Mouse (Mus musculus) kidney, embryonic 16.5 days (tissue): ENCODE measurements around the gene Glyr1. TPM values are rescaled to one million over a fixed set of nuclear protein-coding genes. Genes with fewer than 3 reads are reported as not detected.

Experiments
- ATAC-seq: fragments of 200-750 bp; cut with Nextera tagmentation; 2 replicates; pipeline ENCODE4 v1.8.0; 2017; ENCODE audit warnings: moderate TSS enrichment; ENCODE audit not compliant: low FRiP score, low TSS enrichment
- H3K27ac ChIP-seq: fragments of 300-500 bp; sonication (generic); 2 replicates; pipeline ENCODE4 v1.5.1; 2014; ENCODE audit warnings: low read length
- H3K27me3 ChIP-seq: fragments of 300-500 bp; sonication (generic); 2 replicates; pipeline ENCODE4 v1.6.1; 2014; ENCODE audit warnings: low read length, control low read depth, mixed read lengths; ENCODE audit not compliant: insufficient read depth
- H3K36me3 ChIP-seq: fragments of 300-500 bp; sonication (generic); 2 replicates; pipeline ENCODE4 v1.6.1; 2014; ENCODE audit warnings: low read length, control low read depth, mixed read lengths; ENCODE audit not compliant: insufficient read depth
- H3K4me1 ChIP-seq: fragments of 300-500 bp; sonication (generic); 2 replicates; pipeline ENCODE4 v1.6.1; 2014; ENCODE audit warnings: low read length, control low read depth, mixed read lengths; ENCODE audit not compliant: insufficient read depth
- H3K4me2 ChIP-seq: fragments of 300-500 bp; sonication (generic); replicated peaks from 2 replicates; pipeline ENCODE4 v1.6.1; 2014; ENCODE audit warnings: low read depth, low read length
- H3K4me3 ChIP-seq: fragments of 300-500 bp; sonication (generic); 2 replicates; pipeline ENCODE4 v1.5.1; 2014; ENCODE audit warnings: mild to moderate bottlenecking, low read length
- H3K9ac ChIP-seq: fragments of 300-500 bp; sonication (generic); replicated peaks from 2 replicates; pipeline ENCODE4 v1.6.1; 2014; ENCODE audit warnings: low read length
- H3K9me3 ChIP-seq: fragments of 300-500 bp; sonication (generic); 2 replicates; pipeline ENCODE4 v1.6.1; 2016; ENCODE audit warnings: low read length, control low read depth
- WGBS: fragments of 180-500 bp; shearing (Covaris S2); extraction: QIAGEN DNeasy Blood & Tissue Kit; methylation state at CpG from one replicate; pipeline ENCODE4 v1.1.7; 2014; 5-methylcytosine and 5-hydroxymethylcytosine counted together
- polyA plus RNA-seq: library from polyadenylated mRNA; unstranded; fragments of >200 nt; fragmentation: Nextera tagmentation; extraction: Ambion mirVana; gene quantifications from 2 replicates; pipeline ENCODE4 v1.2.1, GENCODE M21; 2015

Gene Glyr1
- polyA plus RNA-seq, 1 experiment from 2014 or later, result 176 TPM

DNA sequence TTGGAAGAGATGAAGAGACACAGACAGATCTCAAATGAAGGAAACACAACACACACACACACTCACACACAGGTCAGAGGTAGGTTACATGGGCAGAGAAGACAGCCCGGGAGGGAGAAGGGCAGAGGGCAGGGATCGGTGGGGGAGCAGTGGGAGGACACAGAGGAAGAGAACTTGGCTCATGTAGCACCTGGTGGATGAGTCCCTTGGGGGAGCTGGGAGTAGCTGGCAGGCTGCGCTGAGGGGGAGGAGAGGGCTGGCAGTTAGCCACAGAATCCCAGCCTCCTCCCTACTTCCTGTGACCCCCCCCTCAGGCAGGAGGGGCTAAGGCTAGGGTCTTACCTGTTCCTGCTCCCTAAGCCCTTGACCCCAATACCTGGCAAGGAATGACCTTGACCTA, 52.1 kb downstream of the Glyr1 start, which contains the start of gene Sept12:
Sept12 (minus strand) TSS at position 300 of the 400 bp plus-strand sequence.
- ATAC-seq, result peak; percentile 46; the same call in 1 of the 2 replicates
- Histone ChIP-seq H3K4me2 (no peak within 1 kb of the TSS), H3K36me3 (no peaks in the 10 kb centered on the region), H3K27me3 (no peaks in the 10 kb centered on the region), H3K9me3 (no peaks in the 10 kb centered on the region), H3K9ac (no peak within 1 kb of the TSS), H3K4me3 (no peak within 1 kb of the TSS), H3K27ac (no peak within 1 kb of the TSS), H3K4me1 (0 out of 2 replicates have a peak, but pooled peaks cover 2% of the 10 kb centered on the region)
- 4% methylated on average over 2 of the region's 3 CpGs for WGBS

DNA sequence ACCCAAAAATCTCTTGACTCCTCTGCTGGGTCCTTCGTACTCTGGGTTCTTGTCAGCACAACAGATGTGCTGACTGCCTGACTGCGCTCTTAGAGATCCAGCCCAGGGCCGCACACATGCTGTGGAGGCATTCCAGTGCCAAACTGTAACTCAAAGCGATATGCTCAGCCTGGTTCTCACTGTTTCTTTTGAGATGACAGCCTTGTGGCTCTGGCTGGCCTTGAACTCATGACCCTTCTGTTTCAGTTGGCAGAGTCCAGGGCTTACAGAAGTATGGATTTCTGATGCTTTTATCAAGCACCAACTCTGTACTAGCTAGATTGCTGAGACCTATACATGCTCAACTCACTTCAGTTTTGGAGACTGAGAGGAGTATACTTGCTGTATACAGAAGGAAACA, 56.4 kb downstream of the Glyr1 start:
- Histone ChIP-seq H3K27ac (no peak overlapping the region), H3K9me3 (no peaks in the 10 kb centered on the region), H3K4me2 (no peak overlapping the region), H3K9ac (no peak overlapping the region), H3K4me1 (0 out of 2 replicates have a peak, but pooled peaks cover 2% of the 10 kb centered on the region), H3K36me3 (no peaks in the 10 kb centered on the region), H3K4me3 (no peak overlapping the region), H3K27me3 (no peaks in the 10 kb centered on the region)
- WGBS, result 83% methylated on average over 4 of the region's 4 CpGs
- no peak for ATAC-seq

DNA sequence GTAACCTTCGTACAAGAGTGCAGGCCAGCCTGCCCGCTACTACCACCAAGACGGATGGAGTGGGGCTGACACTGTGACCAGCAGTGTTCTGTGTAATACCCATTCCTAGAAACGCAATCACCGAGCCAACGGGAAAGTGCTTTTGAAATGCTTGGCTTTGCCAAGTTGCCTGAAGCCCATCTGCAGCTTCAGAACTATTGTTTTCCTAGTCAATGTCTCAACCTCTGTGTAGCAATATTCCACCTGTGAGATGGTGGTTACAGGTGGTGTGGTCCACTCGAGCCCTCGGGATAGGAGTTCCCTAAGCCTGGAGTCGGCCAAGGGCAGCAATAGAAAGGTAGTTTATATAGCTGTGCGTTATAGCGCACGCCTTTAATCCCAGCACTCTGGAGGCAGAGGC, 64.9 kb downstream of the Glyr1 start:
- Histone ChIP-seq H3K9ac (no peak overlapping the region), H3K4me2 (no peak overlapping the region), H3K36me3 (no peaks in the 10 kb centered on the region), H3K9me3 (no peaks in the 10 kb centered on the region), H3K4me1 (no peaks in the 10 kb centered on the region), H3K4me3 (no peak overlapping the region), H3K27ac (no peak overlapping the region), H3K27me3 (no peaks in the 10 kb centered on the region)
- WGBS, result 90% methylated on average over 12 of the region's 12 CpGs
- ATAC-seq, result no peak

DNA sequence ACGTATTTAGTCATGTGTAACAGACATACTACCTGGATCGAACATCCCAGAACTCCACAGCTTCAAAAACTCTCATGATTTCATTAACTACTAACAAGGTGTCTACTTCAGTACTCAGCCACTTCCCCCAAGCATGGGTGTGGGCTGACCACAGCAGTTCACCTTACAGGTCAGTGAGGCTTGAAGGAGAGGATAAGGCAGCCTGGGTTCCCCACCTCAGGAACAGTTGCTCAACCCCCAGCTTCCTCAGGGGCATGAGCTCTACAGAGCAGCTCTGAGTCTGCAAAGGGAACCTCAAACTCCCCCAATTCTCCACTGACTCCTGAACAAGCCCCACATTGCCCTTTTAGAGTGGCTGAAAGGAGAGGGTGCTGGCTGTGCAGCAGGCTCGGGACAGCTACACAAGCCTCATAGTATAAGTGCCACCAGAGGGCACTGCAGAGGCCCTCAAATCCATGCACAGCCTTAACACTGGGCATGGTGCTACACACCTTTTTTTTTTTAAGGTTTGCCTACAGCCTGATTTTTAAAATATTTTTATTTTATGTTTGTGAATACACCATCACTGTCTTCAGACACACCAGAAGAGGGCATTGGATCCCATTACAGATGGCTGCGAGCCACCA, 69.8 kb downstream of the Glyr1 start:
- ATAC-seq, result peak; percentile 80
- Histone ChIP-seq H3K9me3 (no peaks in the 10 kb centered on the region), H3K4me3 (no peak overlapping the region), H3K4me1 (no peaks in the 10 kb centered on the region), H3K27ac (no peak overlapping the region), H3K9ac (no peak overlapping the region), H3K27me3 (no peaks in the 10 kb centered on the region), H3K36me3 (no peaks in the 10 kb centered on the region), H3K4me2 (no peak overlapping the region)
- WGBS, result 72% methylated on average over 4 of the region's 4 CpGs

DNA sequence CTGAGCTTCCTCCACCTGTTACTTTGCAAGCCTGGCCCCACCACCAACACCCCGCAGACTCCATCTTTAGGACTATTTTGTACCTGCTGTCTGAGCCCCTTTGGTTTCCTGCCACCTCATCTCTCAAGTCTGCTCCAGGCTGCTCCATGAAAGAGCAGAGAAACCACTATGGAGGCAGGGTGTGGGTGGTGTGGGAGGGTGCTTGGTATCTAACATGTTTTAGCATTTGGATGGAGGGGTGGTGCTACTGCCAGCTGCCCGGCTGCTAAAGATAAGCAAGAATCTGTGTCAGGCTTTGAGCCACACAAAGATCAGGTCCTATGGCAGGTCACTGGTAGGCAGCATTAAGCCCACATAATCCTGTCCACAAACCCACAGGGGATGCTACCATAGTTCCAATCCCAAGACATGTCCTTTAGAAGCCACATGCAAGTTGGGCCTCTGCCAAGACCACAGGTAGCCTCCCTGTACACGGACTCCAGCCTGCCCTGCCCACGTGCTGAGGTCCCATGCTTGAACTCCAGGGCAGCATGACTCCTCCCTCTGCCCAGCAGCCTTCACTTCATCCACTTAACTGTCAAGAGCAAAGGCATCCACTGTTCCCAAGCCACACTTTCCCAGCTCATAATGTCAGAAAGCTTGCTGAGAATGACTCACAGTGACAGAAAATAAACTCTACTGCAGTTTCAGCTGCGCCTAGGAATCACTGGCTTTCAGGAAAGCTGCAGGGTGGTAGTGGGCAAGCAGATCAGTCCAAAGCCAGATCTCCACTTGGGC, 71.2 kb downstream of the Glyr1 start:
- no peak overlapping the region for H3K27ac ChIP-seq
- no peaks in the 10 kb centered on the region for H3K27me3 ChIP-seq
- H3K4me1 ChIP-seq, result no peaks in the 10 kb centered on the region
- no peaks in the 10 kb centered on the region for H3K36me3 ChIP-seq
- no peak overlapping the region for H3K4me2 ChIP-seq
- no peak overlapping the region for H3K4me3 ChIP-seq
- ATAC-seq, result no peak
- no peaks in the 10 kb centered on the region for H3K9me3 ChIP-seq
- H3K9ac ChIP-seq, result no peak overlapping the region
- 56% methylated on average over 5 of the region's 5 CpGs for WGBS

GRCm38 (mm10) chr16:4976180-4976579, 73.5 kb downstream of the Glyr1 start:
- Histone ChIP-seq H3K9me3 (no peaks in the 10 kb centered on the region), H3K36me3 (no peaks in the 10 kb centered on the region), H3K4me2 (no peak overlapping the region), H3K27me3 (no peaks in the 10 kb centered on the region), H3K27ac (no peak overlapping the region), H3K4me1 (no peaks in the 10 kb centered on the region), H3K9ac (no peak overlapping the region), H3K4me3 (no peak overlapping the region)
- WGBS, result 76% methylated on average over 2 of the region's 2 CpGs
- ATAC-seq, result no peak

GRCm38 (mm10) chr16:4974521-4974920, 75.1 kb downstream of the Glyr1 start:
- H3K36me3 ChIP-seq, result no peaks in the 10 kb centered on the region

DNA sequence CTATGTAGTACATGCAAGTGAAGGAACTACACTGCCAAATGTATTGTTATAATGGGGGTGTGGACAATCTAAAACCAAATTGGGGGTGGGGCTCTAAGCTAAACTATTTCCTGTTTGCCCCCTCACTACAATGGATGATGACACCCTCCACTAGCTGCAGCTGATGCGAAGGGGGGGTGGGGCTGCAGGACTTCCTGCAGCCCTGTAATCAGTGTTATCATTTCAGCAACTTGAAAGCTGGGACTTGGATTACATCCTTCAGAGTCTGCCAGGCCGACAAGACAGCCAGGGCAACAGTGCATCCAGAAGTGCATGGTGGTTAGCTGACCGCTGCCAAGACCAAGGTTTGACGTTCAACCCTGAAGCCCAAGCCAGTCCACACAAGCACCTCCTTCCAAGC, 78.0 kb downstream of the Glyr1 start:
- no peak overlapping the region for H3K9ac ChIP-seq
- no peak overlapping the region for H3K4me3 ChIP-seq
- H3K9me3 ChIP-seq, result no peaks in the 10 kb centered on the region
- H3K4me2 ChIP-seq, result no peak overlapping the region
- H3K36me3 ChIP-seq, result no peaks in the 10 kb centered on the region
- WGBS, result 66% methylated on average over 4 of the region's 4 CpGs
- ATAC-seq, result 0 out of 2 replicates have a peak, but pooled peaks have one; percentile 35
- no peaks in the 10 kb centered on the region for H3K4me1 ChIP-seq
- no peaks in the 10 kb centered on the region for H3K27me3 ChIP-seq
- no peak overlapping the region for H3K27ac ChIP-seq

More at GRCm38 (mm10) chr16:4974521-4974920, 75.1 kb downstream of the Glyr1 start:
- Histone ChIP-seq H3K4me2 (no peak overlapping the region), H3K9me3 (no peaks in the 10 kb centered on the region), H3K9ac (no peak overlapping the region), H3K27ac (no peak overlapping the region), H3K4me3 (no peak overlapping the region), H3K27me3 (no peaks in the 10 kb centered on the region), H3K4me1 (no peaks in the 10 kb centered on the region)
- 84% methylated on average over 5 of the region's 5 CpGs for whole genome bisulfite sequencing
- no peak for ATAC-seq

DNA sequence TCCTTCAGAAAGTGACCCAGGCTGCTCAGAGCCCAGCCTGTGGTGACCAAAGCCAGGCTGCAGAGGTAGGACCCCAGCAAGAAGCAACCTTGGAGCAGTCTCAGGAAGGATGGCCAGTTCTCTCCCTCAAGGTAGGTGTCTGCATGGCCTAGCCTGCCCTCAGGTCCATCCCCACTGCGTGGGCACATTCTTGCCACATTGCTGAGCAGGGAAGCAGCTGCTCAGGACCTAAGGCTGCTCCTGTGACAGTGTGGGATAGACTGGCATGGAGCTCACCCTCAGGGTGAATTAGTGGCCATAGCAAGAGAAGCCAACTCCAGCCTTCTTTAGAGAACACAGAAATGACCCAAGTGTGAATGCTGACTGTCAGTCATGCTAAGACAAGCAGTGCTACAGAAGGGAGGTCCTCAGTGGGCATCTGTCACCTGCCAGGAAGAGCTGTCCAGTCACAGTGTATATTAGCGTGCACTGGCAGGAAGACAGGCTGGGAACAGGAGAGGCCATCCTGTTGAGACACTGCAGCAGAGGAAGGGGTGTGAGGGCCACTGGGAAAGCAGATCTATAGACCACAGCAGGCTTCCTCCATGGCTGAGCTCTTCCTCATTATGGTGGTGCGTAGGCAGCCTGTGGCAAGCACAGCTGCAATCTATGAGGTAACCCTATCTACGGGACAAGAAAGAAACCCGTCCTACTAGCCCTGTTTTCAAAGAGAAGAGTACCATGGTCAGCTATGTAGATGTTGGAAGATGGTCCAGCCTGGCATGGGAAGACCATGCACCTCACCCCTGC, 80.4 kb downstream of the Glyr1 start:
- H3K27ac ChIP-seq, result no peak overlapping the region
- no peak for ATAC-seq

More for the DNA sequence above, 80.4 kb downstream of the Glyr1 start:
- Histone ChIP-seq H3K36me3 (no peaks in the 10 kb centered on the region), H3K9ac (no peak overlapping the region), H3K4me1 (peaks cover 6% of the 10 kb centered on the region), H3K27me3 (no peaks in the 10 kb centered on the region), H3K9me3 (no peaks in the 10 kb centered on the region), H3K4me2 (no peak overlapping the region), H3K4me3 (no peak overlapping the region)
- 85% methylated on average over 5 of the region's 5 CpGs for WGBS
